Mouse (Mus musculus): ENCODE data around the gene Ptpn6. TPM values are rescaled to one million over a fixed set of nuclear protein-coding genes. Genes with fewer than 3 reads are reported as not detected.

Ptpn6 gene
- polyA plus RNA-seq, 1 experiment from 2014 or later: 5.9 TPM

- Histone ChIP-seq H3K9ac (peak overlapping the region; percentile 81), H3K4me2 (peak overlapping the region; percentile 72), H3K4me1 (replicated peaks) (peaks cover 32% of the 10 kb centered on the region), H3K4me3 (peak overlapping the region; percentile 55), H3K36me3 (no peaks in the 10 kb centered on the region), H3K27me3 (peaks cover 15% of the 10 kb centered on the region), H3K27ac (peak overlapping the region; percentile 40; the same call in 1 of the 2 replicates), H3K9me3 (no peaks in the 10 kb centered on the region)
- WGBS: 27% methylated on average over 19 of the region's 19 CpGs
- peak; percentile 21 for ATAC-seq (ENCODE audit: low FRiP score)
These were observed 29.6 kb upstream of the Ptpn6 start for GRCm38 (mm10) chr6:124767920-124768703.

- Histone ChIP-seq H3K4me3 (no peak overlapping the region; the same call in 1 of the 2 replicates), H3K4me1 (replicated peaks) (peaks cover 32% of the 10 kb centered on the region), H3K27ac (no peak overlapping the region), H3K9me3 (no peaks in the 10 kb centered on the region), H3K36me3 (no peaks in the 10 kb centered on the region), H3K9ac (peak overlapping the region; percentile 81), H3K4me2 (peak overlapping the region; percentile 72), H3K27me3 (peaks cover 18% of the 10 kb centered on the region)
- 43% methylated on average over 4 of the region's 4 CpGs for WGBS
- ATAC-seq (ENCODE audit: low FRiP score): no peak
These were observed 29.0 kb upstream of the Ptpn6 start for GRCm38 (mm10) chr6:124767536-124767919.

- H3K9ac ChIP-seq: no peak overlapping the region
- H3K27me3 ChIP-seq: peaks cover 28% of the 10 kb centered on the region
- ATAC-seq (ENCODE audit: low FRiP score): no peak
- no peaks in the 10 kb centered on the region for H3K36me3 ChIP-seq
- no peak overlapping the region for H3K27ac ChIP-seq
- H3K4me3 ChIP-seq: no peak overlapping the region
- H3K4me1 ChIP-seq (replicated peaks): peaks cover 32% of the 10 kb centered on the region
- no peaks in the 10 kb centered on the region for H3K9me3 ChIP-seq
- 84% methylated on average over 7 of the region's 7 CpGs for WGBS
- H3K4me2 ChIP-seq: no peak overlapping the region
These were observed 27.4 kb upstream of the Ptpn6 start for GRCm38 (mm10) chr6:124765951-124766350.

GRCm38 (mm10) chr6:124759259-124759658, 20.7 kb upstream of the Ptpn6 start:
- no peak for ATAC-seq (ENCODE audit: low FRiP score)
- WGBS: 3% methylated on average over 5 of the region's 5 CpGs
- Histone ChIP-seq H3K4me3 (no peak overlapping the region), H3K9me3 (no peaks in the 10 kb centered on the region), H3K9ac (0 out of 2 replicates have a peak overlapping the region, but pooled peaks have one; percentile 2), H3K36me3 (no peaks in the 10 kb centered on the region), H3K4me1 (replicated peaks) (peaks cover 38% of the 10 kb centered on the region), H3K27ac (peak overlapping the region; percentile 99), H3K4me2 (0 out of 2 replicates have a peak overlapping the region, but pooled peaks have one; percentile 92), H3K27me3 (peaks cover 12% of the 10 kb centered on the region; the same call in 1 of the 2 replicates)

GRCm38 (mm10) chr6:124758849-124759232, 20.3 kb upstream of the Ptpn6 start:
- Histone ChIP-seq H3K27ac (peak overlapping the region; percentile 99), H3K9ac (0 out of 2 replicates have a peak overlapping the region, but pooled peaks have one; percentile 2), H3K4me1 (replicated peaks) (peaks cover 42% of the 10 kb centered on the region), H3K4me2 (peak overlapping the region; percentile 92), H3K27me3 (peaks cover 12% of the 10 kb centered on the region; the same call in 1 of the 2 replicates), H3K4me3 (no peak overlapping the region), H3K36me3 (0 out of 2 replicates have a peak, but pooled peaks cover under 1% of the 10 kb centered on the region), H3K9me3 (no peaks in the 10 kb centered on the region)
- no peak for ATAC-seq (ENCODE audit: low FRiP score)
- WGBS: 69% methylated on average over 2 of the region's 2 CpGs

- peak; percentile 15 for ATAC-seq (ENCODE audit: low FRiP score)
- peak overlapping the region; percentile 95 for H3K9ac ChIP-seq
- H3K36me3 ChIP-seq: 0 out of 2 replicates have a peak, but pooled peaks cover 3% of the 10 kb centered on the region
- WGBS: 24% methylated on average over 5 of the region's 5 CpGs
- H3K27me3 ChIP-seq: peaks cover 12% of the 10 kb centered on the region; the same call in 1 of the 2 replicates
- peak overlapping the region; percentile 80 for H3K4me3 ChIP-seq
- H3K4me2 ChIP-seq: peak overlapping the region; percentile 92
- peak overlapping the region; percentile 99 for H3K27ac ChIP-seq
- no peaks in the 10 kb centered on the region for H3K9me3 ChIP-seq
- H3K4me1 ChIP-seq (replicated peaks): peaks cover 49% of the 10 kb centered on the region
These were observed 19.7 kb upstream of the Ptpn6 start for GRCm38 (mm10) chr6:124757909-124758848.

GRCm38 (mm10) chr6:124757351-124757880, 18.9 kb upstream of the Ptpn6 start:
- 0 out of 2 replicates have a peak, but pooled peaks cover 3% of the 10 kb centered on the region for H3K36me3 ChIP-seq
- peaks cover 8% of the 10 kb centered on the region; the same call in 1 of the 2 replicates for H3K27me3 ChIP-seq
- no peaks in the 10 kb centered on the region for H3K9me3 ChIP-seq
- WGBS: 3% methylated on average over 5 of the region's 5 CpGs
- H3K4me2 ChIP-seq: peak overlapping the region; percentile 92
- H3K9ac ChIP-seq: peak overlapping the region; percentile 95
- H3K27ac ChIP-seq: peak overlapping the region; percentile 99
- no peak; the same call in 1 of the 2 replicates for ATAC-seq (ENCODE audit: low FRiP score)
- peaks cover 57% of the 10 kb centered on the region for H3K4me1 ChIP-seq (replicated peaks)
- H3K4me3 ChIP-seq: peak overlapping the region; percentile 80

GRCm38 (mm10) chr6:124756652-124757350, 18.3 kb upstream of the Ptpn6 start:
- H3K27ac ChIP-seq: peak overlapping the region; percentile 99
- peak; percentile 65 for ATAC-seq (ENCODE audit: low FRiP score)
- H3K36me3 ChIP-seq: 0 out of 2 replicates have a peak, but pooled peaks cover 3% of the 10 kb centered on the region
- peak overlapping the region; percentile 80 for H3K4me3 ChIP-seq
- peak overlapping the region; percentile 92 for H3K4me2 ChIP-seq
- peaks cover 5% of the 10 kb centered on the region; the same call in 1 of the 2 replicates for H3K27me3 ChIP-seq
- H3K9me3 ChIP-seq: no peaks in the 10 kb centered on the region
- peak overlapping the region; percentile 95 for H3K9ac ChIP-seq
- H3K4me1 ChIP-seq (replicated peaks): peaks cover 60% of the 10 kb centered on the region
- WGBS: under 1% methylated on average over 50 of the region's 54 CpGs

- peaks cover 60% of the 10 kb centered on the region for H3K4me1 ChIP-seq (replicated peaks)
- no peaks in the 10 kb centered on the region for H3K27me3 ChIP-seq
- no peaks in the 10 kb centered on the region for H3K9me3 ChIP-seq
- ATAC-seq (ENCODE audit: low FRiP score): peak; percentile 45
- H3K4me2 ChIP-seq: peak within 1 kb of the TSS; percentile 92
- under 1% methylated on average over 48 of the region's 100 CpGs for WGBS
- peak within 1 kb of the TSS; percentile 99 for H3K27ac ChIP-seq
- 0 out of 2 replicates have a peak, but pooled peaks cover 3% of the 10 kb centered on the region for H3K36me3 ChIP-seq
- H3K9ac ChIP-seq: peak within 1 kb of the TSS; percentile 95
- peak within 1 kb of the TSS; percentile 80 for H3K4me3 ChIP-seq
These were observed 17.5 kb upstream of the Ptpn6 start, which contains the start of the genes Gm45234 and Atn1 for GRCm38 (mm10) chr6:124755831-124756595. Gm45234 (minus strand) TSS chr6:124756021. Atn1 (minus strand) TSS chr6:124756524.

GRCm38 (mm10) chr6:124755306-124755705, 16.8 kb upstream of the Ptpn6 start:
- no peak for ATAC-seq (ENCODE audit: low FRiP score)
- peak overlapping the region; percentile 95 for H3K9ac ChIP-seq
- peak overlapping the region; percentile 80 for H3K4me3 ChIP-seq
- H3K4me1 ChIP-seq (replicated peaks): peaks cover 60% of the 10 kb centered on the region
- H3K27ac ChIP-seq: peak overlapping the region; percentile 99
- no peaks in the 10 kb centered on the region for H3K27me3 ChIP-seq
- H3K4me2 ChIP-seq: peak overlapping the region; percentile 92
- 0 out of 2 replicates have a peak, but pooled peaks cover 3% of the 10 kb centered on the region for H3K36me3 ChIP-seq
- no peaks in the 10 kb centered on the region for H3K9me3 ChIP-seq
- WGBS: 3% methylated on average over 3 of the region's 3 CpGs
